In genomic region chr2:21909481-21909966, GRCm38 (mm10) we compare ENCODE assay signal across 8 mouse cellular contexts.
DNase-seq lines count a peak whose midpoint lies in the region; ATAC-seq lines count a peak whose summit lies in the region.

No protein-coding gene starts in this region.

- H3K27ac ChIP-seq in forebrain, embryonic 16.5 days (ENCODE audit: low read length), result no peak overlapping the region

- H3K9me3 ChIP-seq in forebrain, embryonic 16.5 days (ENCODE audit: control insufficient read depth, low read length), result no peaks in the 10 kb centered on the region

- no peaks in the 10 kb centered on the region for H3K36me3 ChIP-seq in forebrain, embryonic 16.5 days (ENCODE audit: control insufficient read depth, insufficient read depth)

- H3K4me2 ChIP-seq in forebrain, embryonic 16.5 days (ENCODE audit: low read length), result peak overlapping the region; percentile 44

- ATAC-seq in forebrain, embryonic 16.5 days, result peak; percentile 58
- ATAC-seq in erythroblast, adult 5-6 weeks (replicated peaks; ENCODE audit: low FRiP score, poor library complexity, severe bottlenecking), result no peak

- H3K27me3 ChIP-seq in forebrain, embryonic 16.5 days (replicated peaks; ENCODE audit: control insufficient read depth, insufficient read depth, low read length), result no peaks in the 10 kb centered on the region

- peak; percentile 80 for DNase-seq in NIH3T3 (ENCODE audit: low read depth)
- peak; percentile 73 for DNase-seq in cerebellum, adult 11 months
- DNase-seq in heart, postnatal 4 days, result peak; percentile 83
- peak; percentile 43 to 87 for DNase-seq in layer of hippocampus, adult 18-20 months (ENCODE audit: low spot score in 2 of 2)
- DNase-seq in lung, adult 18-20 months, result peak; percentile 44 to 45
- peak; percentile 88 for DNase-seq in retina, embryonic 14.5 days (ENCODE audit: low spot score)

- no peak overlapping the region for H3K9ac ChIP-seq in forebrain, embryonic 16.5 days (replicated peaks; ENCODE audit: low read depth, low read length)

- 13% methylated on average over 7 of the region's 7 CpGs for WGBS in forebrain, embryonic 16.5 days

- H3K4me3 ChIP-seq in forebrain, embryonic 16.5 days (replicated peaks; ENCODE audit: low read length), result 0 out of 2 replicates have a peak overlapping the region, but pooled peaks have one; percentile 4

- no peaks in the 10 kb centered on the region for H3K4me1 ChIP-seq in forebrain, embryonic 16.5 days (replicated peaks; ENCODE audit: control insufficient read depth, insufficient read depth, low read length)
